Mouse (Mus musculus) hindbrain, postnatal 0 days (tissue): Measurements from ENCODE around the gene Hoxb6. TPM values are rescaled to one million over a fixed set of nuclear protein-coding genes. Genes with fewer than 3 reads are reported as not detected.

Source experiments
- ATAC-seq: fragments of 200-750 bp; cut with Nextera tagmentation; 2 replicates; pipeline ENCODE4 v1.8.0; 2017; ENCODE audit warnings: mild to moderate bottlenecking, moderate TSS enrichment, moderate library complexity
- DNase-seq: peaks from one replicate; pipeline ENCODE4 v3.0.0-alpha.2; 2015; ENCODE audit warnings: low spot score
- H3K27ac ChIP-seq: fragments of 300-500 bp; sonication (generic); 2 replicates; pipeline ENCODE4 v1.5.1; 2014; ENCODE audit warnings: mild to moderate bottlenecking
- H3K27me3 ChIP-seq: fragments of 300-500 bp; sonication (generic); 2 replicates; pipeline ENCODE4 v1.6.1; 2014; ENCODE audit warnings: low read length, mixed read lengths; ENCODE audit not compliant: insufficient read depth
- H3K36me3 ChIP-seq: fragments of 300-500 bp; sonication (generic); 2 replicates; pipeline ENCODE4 v1.6.1; 2014; ENCODE audit warnings: low read length, mixed read lengths; ENCODE audit not compliant: insufficient read depth
- H3K4me1 ChIP-seq: fragments of 300-500 bp; sonication (generic); 2 replicates; pipeline ENCODE4 v1.6.1; 2014; ENCODE audit warnings: antibody characterized with exemption, low read length, mixed read lengths; ENCODE audit not compliant: insufficient read depth
- H3K4me2 ChIP-seq: fragments of 300-500 bp; sonication (generic); 2 replicates; pipeline ENCODE4 v1.6.1; 2014; ENCODE audit warnings: low read depth, mild to moderate bottlenecking, low read length, moderate library complexity, mixed read lengths
- H3K4me3 ChIP-seq: fragments of 300-500 bp; sonication (generic); 2 replicates; pipeline ENCODE4 v1.5.1; 2014; ENCODE audit warnings: low read length
- H3K9ac ChIP-seq: fragments of 300-500 bp; sonication (generic); replicated peaks from 2 replicates; pipeline ENCODE4 v1.6.1; 2014; ENCODE audit warnings: mild to moderate bottlenecking, low read length, moderate library complexity, mixed read lengths
- H3K9me3 ChIP-seq: fragments of 300-500 bp; sonication (generic); 2 replicates; pipeline ENCODE4 v1.6.1; 2016; ENCODE audit warnings: low read length, mixed read lengths
- CTCF ChIP-seq: IDR thresholded peaks from 2 replicates; pipeline ENCODE4 v1.5.1; 2016; ENCODE audit warnings: antibody characterized with exemption, control low read depth, low read depth
- WGBS: fragments of 180-500 bp; shearing (Covaris S2); extraction: QIAGEN DNeasy Blood & Tissue Kit; methylation state at CpG from one replicate; pipeline ENCODE4 v1.1.7; 2014; 5-methylcytosine and 5-hydroxymethylcytosine counted together
- polyA plus RNA-seq: library from polyadenylated mRNA; unstranded; fragments of >200 nt; fragmentation: Nextera tagmentation; extraction: Ambion mirVana; gene quantifications from 2 replicates; pipeline ENCODE4 v1.2.1, GENCODE M21; 2015
- total RNA-seq: library from RNA; depleted of rRNA; stranded (reverse); fragments of >200 nt; gene quantifications from 2 replicates; pipeline ENCODE4 v1.2.3, GENCODE M21; 2014

Gene Hoxb6
- total and polyA plus RNA-seq, 2 experiments from 2014 or later: 23.2 to 29.0 TPM

- WGBS: 20% methylated on average over 4 of the region's 4 CpGs
- 0 out of 2 replicates have a peak overlapping the region, but pooled peaks have one; percentile 27 for H3K27ac ChIP-seq
- no peaks in the 10 kb centered on the region for H3K9me3 ChIP-seq
- H3K4me3 ChIP-seq: no peak overlapping the region
- H3K9ac ChIP-seq: 0 out of 2 replicates have a peak overlapping the region, but pooled peaks have one; percentile 2
- ATAC-seq (no peak), DNase-seq (no peak)
- H3K27me3 ChIP-seq: peaks cover 95% of the 10 kb centered on the region
- peak overlapping the region; percentile 30 for H3K4me2 ChIP-seq
- no peaks in the 10 kb centered on the region for H3K4me1 ChIP-seq
- no peaks in the 10 kb centered on the region for H3K36me3 ChIP-seq
- no peak for TF ChIP-seq CTCF
Measured at GRCm38 (mm10) chr11:96308763-96309162, 16.5 kb downstream of the Hoxb6 start.

- no peak for ATAC-seq
- 12% methylated on average over 4 of the region's 4 CpGs for WGBS
- 0 out of 2 replicates have a peak overlapping the region, but pooled peaks have one; percentile 30 for H3K4me2 ChIP-seq
Measured at GRCm38 (mm10) chr11:96309288-96309687, 17.0 kb downstream of the Hoxb6 start.

GRCm38 (mm10) chr11:96310183-96310938 is 18.1 kb downstream of the Hoxb6 start:
- H3K4me1 ChIP-seq: no peaks in the 10 kb centered on the region
- H3K27me3 ChIP-seq: peaks cover 97% of the 10 kb centered on the region
- no peak for TF ChIP-seq CTCF
- WGBS: 7% methylated on average over 20 of the region's 20 CpGs
- no peak for DNase-seq
- 0 out of 2 replicates have a peak overlapping the region, but pooled peaks have one; percentile 13 for H3K9ac ChIP-seq
- no peaks in the 10 kb centered on the region for H3K36me3 ChIP-seq
- no peak for ATAC-seq
- no peaks in the 10 kb centered on the region for H3K9me3 ChIP-seq
- 0 out of 2 replicates have a peak overlapping the region, but pooled peaks have one; percentile 36 for H3K27ac ChIP-seq
- no peak overlapping the region for H3K4me3 ChIP-seq
- no peak overlapping the region; the same call in 1 of the 2 replicates for H3K4me2 ChIP-seq

More at GRCm38 (mm10) chr11:96309288-96309687, 17.0 kb downstream of the Hoxb6 start:
- Histone ChIP-seq H3K27ac (no peak overlapping the region), H3K36me3 (no peaks in the 10 kb centered on the region), H3K27me3 (peaks cover 99% of the 10 kb centered on the region), H3K9ac (0 out of 2 replicates have a peak overlapping the region, but pooled peaks have one; percentile 2), H3K9me3 (no peaks in the 10 kb centered on the region), H3K4me3 (no peak overlapping the region), H3K4me1 (no peaks in the 10 kb centered on the region)
- TF ChIP-seq CTCF: no peak
- no peak for DNase-seq

- Histone ChIP-seq H3K27me3 (peaks cover 97% of the 10 kb centered on the region), H3K4me2 (peak overlapping the region; percentile 48), H3K9ac (0 out of 2 replicates have a peak overlapping the region, but pooled peaks have one; percentile 13), H3K27ac (peak overlapping the region; percentile 36; the same call in 1 of the 2 replicates), H3K36me3 (no peaks in the 10 kb centered on the region), H3K4me3 (peak overlapping the region; percentile 21), H3K9me3 (no peaks in the 10 kb centered on the region), H3K4me1 (no peaks in the 10 kb centered on the region)
- 8% methylated on average over 6 of the region's 6 CpGs for WGBS
- TF ChIP-seq CTCF: no peak
- ATAC-seq (no peak), DNase-seq (no peak)
Measured at GRCm38 (mm10) chr11:96311097-96311496, 18.8 kb downstream of the Hoxb6 start.

GRCm38 (mm10) chr11:96311520-96312417 is 19.5 kb downstream of the Hoxb6 start:
- TF ChIP-seq CTCF: peak; percentile 82
- Histone ChIP-seq H3K36me3 (no peaks in the 10 kb centered on the region), H3K27me3 (peaks cover 96% of the 10 kb centered on the region), H3K9ac (0 out of 2 replicates have a peak overlapping the region, but pooled peaks have one; percentile 13), H3K9me3 (no peaks in the 10 kb centered on the region), H3K4me3 (peak overlapping the region; percentile 21), H3K4me2 (peak overlapping the region; percentile 48), H3K4me1 (no peaks in the 10 kb centered on the region), H3K27ac (peak overlapping the region; percentile 36; the same call in 1 of the 2 replicates)
- ATAC-seq: peak; percentile 83; the same call in 1 of the 2 replicates
- WGBS: 2% methylated on average over 30 of the region's 31 CpGs
- DNase-seq: peak; percentile 86

- H3K9ac ChIP-seq: no peak overlapping the region
- ATAC-seq: no peak
Measured at GRCm38 (mm10) chr11:96313134-96313533, 20.9 kb downstream of the Hoxb6 start.

More at GRCm38 (mm10) chr11:96313134-96313533, 20.9 kb downstream of the Hoxb6 start:
- no peaks in the 10 kb centered on the region for H3K4me1 ChIP-seq
- H3K27ac ChIP-seq: 0 out of 2 replicates have a peak overlapping the region, but pooled peaks have one; percentile 68
- 19% methylated on average over 2 of the region's 2 CpGs for WGBS
- peaks cover 88% of the 10 kb centered on the region for H3K27me3 ChIP-seq
- peak overlapping the region; percentile 24; the same call in 1 of the 2 replicates for H3K4me2 ChIP-seq
- TF ChIP-seq CTCF: no peak
- no peaks in the 10 kb centered on the region for H3K36me3 ChIP-seq
- no peaks in the 10 kb centered on the region for H3K9me3 ChIP-seq
- no peak for DNase-seq
- no peak overlapping the region for H3K4me3 ChIP-seq
